Mouse (Mus musculus) layer of hippocampus, adult 18-20 months (tissue): Measurements from ENCODE around the gene Ttc9c. TPM values are rescaled to one million over a fixed set of nuclear protein-coding genes. Genes with fewer than 3 reads are reported as not detected.
A peak's percentile ranks its signal among the peaks of the same experiment; 100 is the strongest.

Source experiments
- DNase-seq, 2 experiments: peaks; one replicate each; pipeline ENCODE4 v3.0.0; 2022; ENCODE audit warnings: low spot score in 2 of 2
- total RNA-seq, 2 experiments: library from RNA; stranded (reverse); gene quantifications; 2 replicates each; pipeline ENCODE4 v1.2.3; 2021

Ttc9c gene
- total RNA-seq, 2 experiments from 2014 or later: 39.9 to 41.1 TPM

DNA sequence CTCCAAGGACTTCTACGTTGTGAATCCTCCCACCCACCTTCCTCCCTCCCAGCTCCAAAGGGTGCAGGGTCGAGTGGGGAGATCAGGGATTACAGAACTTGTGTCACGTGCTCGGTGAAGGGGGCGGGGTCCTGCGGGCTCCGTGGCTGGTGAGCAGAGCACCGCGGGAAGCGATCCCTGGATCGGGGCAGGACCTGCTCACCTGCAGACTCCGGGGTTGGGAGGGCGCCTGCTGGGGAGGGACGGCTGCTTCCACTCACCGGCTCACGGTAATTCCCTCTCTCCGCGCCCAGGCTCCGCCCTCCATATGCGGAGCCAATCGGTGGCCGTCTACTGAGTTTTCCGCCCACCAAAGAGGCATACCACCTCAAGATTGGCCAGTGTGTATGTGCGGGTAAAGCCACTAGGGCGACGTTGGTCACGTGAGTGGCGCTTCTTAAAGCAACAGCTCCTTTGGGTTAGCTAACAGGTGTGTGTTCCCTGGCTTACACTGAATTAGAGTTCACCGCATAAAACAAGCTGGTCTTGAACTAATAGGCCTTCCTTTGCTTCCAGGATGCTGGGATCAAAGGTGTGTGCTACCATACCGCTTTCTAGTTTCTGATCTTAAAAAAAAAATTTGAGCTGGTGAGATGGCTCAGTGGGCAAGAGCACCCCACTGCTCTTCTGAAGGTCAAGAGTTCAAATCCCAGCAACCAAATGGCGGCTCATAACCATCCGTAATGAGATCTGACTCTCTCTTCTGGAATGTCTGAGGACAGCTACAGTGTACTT, 32.9 kb downstream of the Ttc9c start, which contains the start of gene Taf6l:
TSS of gene Taf6l (minus strand) at position 410 of the 774 bp plus-strand sequence.
- peak; percentile 90 to 97 for DNase-seq

DNA sequence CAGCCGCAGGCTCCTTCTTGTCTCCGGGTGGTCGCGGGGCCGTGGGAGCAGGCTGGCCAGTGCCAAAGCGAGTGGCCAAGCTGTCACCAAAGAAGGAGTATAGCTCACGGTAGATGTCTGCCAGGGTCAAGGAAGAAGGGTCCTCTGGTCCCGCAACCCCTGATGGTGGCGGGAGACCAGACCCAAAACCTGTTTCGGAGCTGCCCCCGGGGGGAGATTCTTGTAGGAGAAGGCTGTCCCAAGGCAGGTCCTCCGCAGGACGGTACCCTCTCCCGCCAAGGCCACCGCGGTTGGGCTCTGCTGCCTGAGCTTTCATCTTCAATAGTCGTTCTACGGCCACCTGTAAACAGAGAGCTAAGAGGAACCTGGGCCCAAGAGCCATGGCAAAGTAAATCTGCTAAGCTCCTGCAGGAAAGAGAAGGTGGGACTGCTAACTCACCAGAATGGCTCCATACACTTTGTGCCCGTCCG, 44.1 kb downstream of the Ttc9c start:
- no peak for DNase-seq

DNA sequence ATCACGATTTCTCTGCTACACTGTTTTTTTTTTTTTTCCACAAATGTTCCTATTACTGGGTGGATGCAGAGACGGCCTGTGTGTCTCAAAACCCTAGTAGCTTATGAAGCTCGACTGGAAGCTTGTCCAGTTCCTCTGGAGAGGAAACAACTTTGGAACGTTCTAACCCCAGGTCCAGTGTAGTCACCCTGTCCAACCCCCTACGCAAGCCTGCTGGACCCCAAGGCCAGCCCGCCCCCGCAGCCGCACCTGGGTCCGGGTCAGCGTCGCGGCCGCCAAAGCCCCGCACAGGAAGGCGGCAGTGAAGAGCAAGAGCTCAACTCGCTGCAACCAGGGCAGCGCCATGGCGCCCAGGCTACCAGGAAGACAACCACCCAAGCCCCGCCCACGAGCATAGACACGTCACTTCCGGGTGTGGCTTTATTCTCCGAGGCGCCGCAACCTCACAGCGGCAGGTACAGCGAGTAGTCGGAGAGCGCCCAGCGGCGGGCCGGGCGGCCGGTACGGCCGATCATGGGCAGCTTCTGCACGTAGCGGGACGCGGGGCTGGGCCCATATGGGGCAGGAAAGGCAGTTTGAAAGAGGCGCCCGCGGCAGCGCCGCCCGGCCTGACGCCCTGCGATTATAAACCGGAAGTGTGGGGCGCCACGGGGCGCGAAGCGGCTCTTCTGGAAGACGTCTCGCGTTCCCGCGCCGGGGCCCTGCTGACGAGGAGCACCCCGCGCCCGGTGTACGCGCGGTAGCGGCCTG, 44.9 kb downstream of the Ttc9c start, which contains the start of gene Tmem179b:
TSS of gene Tmem179b (minus strand) at position 382 of the 750 bp plus-strand sequence.
- peak; percentile 94 to 98 for DNase-seq

DNA sequence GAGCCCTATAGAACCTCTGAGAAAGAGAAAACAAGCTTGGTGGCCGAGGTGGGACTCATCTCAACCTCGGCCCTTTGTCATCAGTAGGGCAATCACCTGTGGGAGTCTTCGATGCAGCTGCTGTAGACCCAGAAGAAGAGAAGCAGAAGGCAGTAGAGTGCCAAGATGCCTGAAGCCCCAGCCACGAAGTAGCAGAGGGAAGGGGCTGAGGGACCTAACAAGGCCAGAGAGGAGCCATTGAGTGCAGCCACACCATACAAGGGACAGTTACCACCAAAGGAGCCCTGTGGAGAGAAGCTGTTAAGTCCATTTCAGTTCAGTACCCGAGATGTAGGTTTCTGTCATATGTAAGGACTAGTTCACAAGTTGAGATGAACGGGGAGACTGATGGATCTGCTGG, 45.7 kb downstream of the Ttc9c start:
- DNase-seq: no peak

GRCm38 (mm10) chr19:8772996-8773395, 46.1 kb downstream of the Ttc9c start:
- DNase-seq: no peak

GRCm38 (mm10) chr19:8770567-8771270, 48.4 kb downstream of the Ttc9c start, which contains the start of gene Tmem223:
Gene Tmem223 (plus strand): TSS chr19:8770996.
- peak; percentile 74 to 84 for DNase-seq

DNA sequence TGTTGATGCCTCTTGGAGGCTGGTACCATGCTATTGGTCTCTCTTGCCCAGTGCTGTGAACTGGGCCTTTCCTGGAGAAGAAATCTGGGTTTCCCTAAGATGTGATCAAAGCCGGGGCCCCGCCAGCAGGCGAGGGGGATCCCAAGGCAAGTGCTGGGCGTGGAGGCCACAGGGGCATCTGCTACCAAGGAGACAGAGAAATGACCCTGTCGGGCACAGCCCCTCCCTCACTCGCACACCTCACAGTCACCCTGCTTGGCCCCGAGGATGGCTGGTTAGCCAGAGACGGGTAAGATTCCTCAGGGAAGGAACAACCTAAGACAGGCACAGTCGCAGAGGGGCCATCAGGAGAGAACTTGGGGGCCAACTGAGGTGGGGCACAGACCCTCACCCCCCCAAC, 53.6 kb downstream of the Ttc9c start:
- DNase-seq: no peak

DNA sequence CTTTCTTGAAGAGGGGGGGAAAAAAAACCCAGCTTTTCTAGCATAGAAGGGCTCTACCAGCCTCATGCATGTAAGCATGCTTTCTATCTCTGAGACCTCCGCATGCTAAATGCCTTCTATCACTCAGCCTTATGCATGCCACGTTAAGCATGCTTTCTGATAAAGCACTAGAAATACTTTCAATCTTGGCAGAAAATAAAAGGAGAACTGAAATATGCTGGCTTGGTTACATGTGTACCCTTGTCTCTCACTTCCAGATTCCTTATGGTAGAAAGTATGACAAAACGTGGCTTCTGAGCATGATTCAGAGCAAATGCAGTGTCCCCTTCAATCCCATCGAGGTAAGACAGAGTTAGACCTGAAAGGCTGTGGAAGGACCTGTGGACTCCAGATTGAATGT, 55.9 kb downstream of the Ttc9c start:
- no peak for DNase-seq

DNA sequence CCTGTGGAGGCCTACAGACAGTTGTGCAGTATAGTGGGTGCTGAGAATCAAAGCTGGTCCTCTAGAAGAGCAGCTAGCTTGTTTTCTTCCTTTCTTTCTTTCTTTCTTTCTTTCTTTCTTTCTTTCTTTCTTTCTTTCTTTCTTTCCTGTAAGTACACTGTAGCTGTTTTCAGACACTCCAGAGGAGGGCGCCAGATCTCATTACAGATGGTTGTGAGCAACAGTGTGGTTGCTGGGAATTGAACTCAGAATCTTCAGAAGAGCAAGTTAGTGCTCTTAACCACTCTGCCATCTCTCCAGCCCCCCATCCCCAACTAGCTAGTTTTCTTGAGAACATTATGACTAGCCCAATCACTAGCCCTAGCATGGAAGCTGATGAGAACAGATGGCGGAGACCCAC, 58.4 kb downstream of the Ttc9c start:
- DNase-seq: no peak

Other genes with a start within 250 kb of the Ttc9c start
- gene Slc22a8, start 228.1 kb downstream of the Ttc9c start, total RNA-seq: 1 to 10 TPM; 6.3 to 6.9 TPM
- gene Slc22a6, start 201.3 kb downstream of the Ttc9c start, total RNA-seq: 1 to 10 TPM; 1.6 to 2.1 TPM
- gene Chrm1, start 155.5 kb downstream of the Ttc9c start, total RNA-seq: 100 to 1,000 TPM; 178 to 184 TPM
- gene Slc3a2, start 96.0 kb downstream of the Ttc9c start, total RNA-seq: 100 to 1,000 TPM; 145 to 153 TPM
- gene Wdr74, start 83.5 kb downstream of the Ttc9c start, total RNA-seq: 10 to 100 TPM; 53.0 to 55.2 TPM
- gene 1700092M07Rik, start 78.6 kb downstream of the Ttc9c start, total RNA-seq: 1 to 10 TPM; 1.9 to 2.1 TPM
- gene Stx5a, start 77.9 kb downstream of the Ttc9c start, total RNA-seq: 10 to 100 TPM; 59.5 to 63.6 TPM
- 10 to 100 TPM; 94.5 to 95.3 TPM for gene Nxf1, start 62.3 kb downstream of the Ttc9c start, total RNA-seq
- gene Tmem223, start 48.3 kb downstream of the Ttc9c start, total RNA-seq: 10 to 100 TPM; 69.1 to 74.4 TPM
- gene Tmem179b, start 44.9 kb downstream of the Ttc9c start, total RNA-seq: 1 to 10 TPM; 8.6 to 9.6 TPM
- gene Taf6l, start 32.9 kb downstream of the Ttc9c start, total RNA-seq: 10 to 100 TPM; 12.8 to 13.8 TPM
- gene Polr2g, start 20.8 kb downstream of the Ttc9c start, total RNA-seq: 100 to 1,000 TPM; 106 to 111 TPM
- gene Zbtb3, start 16.8 kb downstream of the Ttc9c start, total RNA-seq: 1 to 10 TPM; 6.7 to 7.0 TPM
- gene Hnrnpul2, start 677 bp upstream of the Ttc9c start, total RNA-seq: 100 to 1,000 TPM; 120 to 125 TPM
- gene AC129217.1, start 10.4 kb upstream of the Ttc9c start, total RNA-seq: not detected
- 10 to 100 TPM; 94.8 to 97.6 TPM for gene Bscl2, start 18.1 kb upstream of the Ttc9c start, total RNA-seq
- gene Gng3, start 19.9 kb upstream of the Ttc9c start, total RNA-seq: 100 to 1,000 TPM; 153 TPM
- under 1 TPM; 0.42 to 0.68 TPM for gene Lrrn4cl, start 31.4 kb upstream of the Ttc9c start, total RNA-seq
- gene Ubxn1, start 52.2 kb upstream of the Ttc9c start, total RNA-seq: 100 to 1,000 TPM; 103 to 109 TPM
- gene Uqcc3, start 61.6 kb upstream of the Ttc9c start, total RNA-seq: 10 to 100 TPM; 30.2 to 30.4 TPM
- 1 to 10 TPM; 4.6 to 7.6 TPM for gene Lbhd1, start 64.4 kb upstream of the Ttc9c start, total RNA-seq
- gene Gm49403, start 64.6 kb upstream of the Ttc9c start, total RNA-seq: not detected
- 10 to 100 TPM; 24.2 to 30.3 TPM for gene 1810009A15Rik, start 69.5 kb upstream of the Ttc9c start, total RNA-seq
- gene Gm49416, start 69.6 kb upstream of the Ttc9c start, total RNA-seq: 1 to 10 TPM; 2.4 to 5.1 TPM
- gene Ints5, start 73.7 kb upstream of the Ttc9c start, total RNA-seq: 10 to 100 TPM; 25.6 to 26.3 TPM
- gene Ganab, start 78.7 kb upstream of the Ttc9c start, total RNA-seq: 100 to 1,000 TPM; 104 to 112 TPM
- 100 to 1,000 TPM; 166 to 169 TPM for gene B3gat3, start 101.0 kb upstream of the Ttc9c start, total RNA-seq
- gene Rom1, start 110.0 kb upstream of the Ttc9c start, total RNA-seq: 1 to 10 TPM; 4.7 to 6.6 TPM
- 10 to 100 TPM in 1 of 2 experiments, 1 to 10 TPM in 1; 9.8 to 10.4 TPM for gene Eml3, start 110.2 kb upstream of the Ttc9c start, total RNA-seq
- 10 to 100 TPM; 51.6 to 53.4 TPM for gene Mta2, start 122.5 kb upstream of the Ttc9c start, total RNA-seq
- gene Tut1, start 134.5 kb upstream of the Ttc9c start, total RNA-seq: 10 to 100 TPM; 21.9 to 22.5 TPM
- gene Eef1g, start 147.7 kb upstream of the Ttc9c start, total RNA-seq: 100 to 1,000 TPM; 257 to 269 TPM
- 10 to 100 TPM; 18.1 to 19.9 TPM for gene Ahnak, start 170.0 kb upstream of the Ttc9c start, total RNA-seq